Mouse (Mus musculus): Measurements from ENCODE around the gene Gns. TPM values are rescaled to one million over a fixed set of nuclear protein-coding genes. Genes with fewer than 3 reads are reported as not detected.

Gns gene
- polyA plus RNA-seq (2012; rRNA removed), result 48.6 and 49.2 TPM in 2 replicates

- WGBS, result under 1% methylated on average over 71 of the region's 72 CpGs
- peak within 1 kb of the TSS; percentile 74 for H3K4me3 ChIP-seq (replicated peaks; ENCODE audit: insufficient read depth, low read depth, low read length)
- peak within 1 kb of the TSS; percentile 31; the same call in 1 of the 2 replicates for H3K27ac ChIP-seq (ENCODE audit: insufficient read depth, low read length)
- peak; percentile 88 to 89 for DNase-seq
- no peaks in the 10 kb centered on the region for H3K4me1 ChIP-seq (ENCODE audit: control insufficient read depth, insufficient read depth, low read length)
- H3K27me3 ChIP-seq (ENCODE audit: control insufficient read depth, insufficient read depth, low read length), result no peaks in the 10 kb centered on the region
- TF ChIP-seq POLR2A (IDR thresholded peaks at IDR 0.05; ENCODE audit: borderline replicate concordance, insufficient read depth, low read length) (peak; percentile 90), CTCF (IDR thresholded peaks at IDR 0.05; ENCODE audit: borderline replicate concordance, insufficient read depth, low read depth, low read length) (no peak)
These were observed at the start of gene Gns for GRCm38 (mm10) chr10:121364801-121365564. Gns (plus strand) TSS chr10:121365090.

DNA sequence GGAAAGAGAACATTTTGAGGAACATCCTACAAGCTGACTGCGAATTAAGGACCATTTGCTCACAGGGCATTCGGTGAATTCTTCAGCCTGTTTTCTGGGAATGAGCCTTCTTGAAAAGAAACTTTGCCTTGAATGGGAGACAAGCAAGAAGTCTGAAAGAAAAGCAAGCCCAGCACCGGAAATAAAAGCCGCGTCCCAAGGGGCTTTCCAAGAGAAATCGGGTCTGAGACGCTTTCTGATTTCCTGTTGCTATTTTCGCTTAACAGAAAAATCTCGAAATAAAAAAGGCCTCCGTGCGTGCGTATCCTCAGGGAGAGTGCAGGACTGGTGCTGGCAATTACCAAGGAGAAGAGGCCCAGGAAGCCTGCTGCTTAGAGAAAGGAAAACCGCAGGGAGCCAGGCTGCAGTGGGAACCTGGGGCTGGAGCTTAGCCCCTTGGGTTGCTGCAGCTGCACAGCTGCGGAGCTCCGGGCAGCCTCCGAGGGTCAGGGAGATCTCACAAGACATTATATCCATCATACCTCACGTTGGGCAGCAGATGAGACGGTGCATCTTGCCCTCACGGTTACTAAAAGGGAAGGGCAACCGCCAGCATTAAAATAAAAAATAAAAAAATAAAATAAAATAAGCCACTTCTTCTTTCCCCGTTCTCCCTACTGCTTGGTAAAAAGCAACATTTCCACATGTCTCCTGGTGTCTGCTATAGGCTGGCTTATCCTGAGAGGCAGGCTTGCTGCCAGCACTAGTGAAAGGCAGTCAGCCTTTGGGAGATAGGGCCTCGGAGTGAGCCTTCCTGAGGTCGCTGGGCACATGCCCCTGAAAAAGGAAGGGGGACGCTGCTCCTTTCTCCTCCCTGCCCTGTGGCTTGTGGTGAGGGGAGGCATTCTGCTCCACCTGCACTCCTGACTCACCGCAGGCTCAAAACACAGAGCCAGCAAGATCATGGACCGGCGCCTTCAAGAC, 49.3 kb upstream of the Gns start:
- Histone ChIP-seq H3K4me3 (replicated peaks; ENCODE audit: insufficient read depth, low read depth, low read length) (no peak overlapping the region), H3K27ac (ENCODE audit: insufficient read depth, low read length) (no peak overlapping the region), H3K27me3 (ENCODE audit: control insufficient read depth, insufficient read depth, low read length) (no peaks in the 10 kb centered on the region), H3K4me1 (ENCODE audit: control insufficient read depth, insufficient read depth, low read length) (peaks cover 4% of the 10 kb centered on the region)
- TF ChIP-seq POLR2A (IDR thresholded peaks at IDR 0.05; ENCODE audit: borderline replicate concordance, insufficient read depth, low read length), result no peak
- no peak for TF ChIP-seq CTCF (IDR thresholded peaks at IDR 0.05; ENCODE audit: borderline replicate concordance, insufficient read depth, low read depth, low read length)
- no peak for DNase-seq
- 61% methylated on average over 27 of the region's 27 CpGs for WGBS

DNA sequence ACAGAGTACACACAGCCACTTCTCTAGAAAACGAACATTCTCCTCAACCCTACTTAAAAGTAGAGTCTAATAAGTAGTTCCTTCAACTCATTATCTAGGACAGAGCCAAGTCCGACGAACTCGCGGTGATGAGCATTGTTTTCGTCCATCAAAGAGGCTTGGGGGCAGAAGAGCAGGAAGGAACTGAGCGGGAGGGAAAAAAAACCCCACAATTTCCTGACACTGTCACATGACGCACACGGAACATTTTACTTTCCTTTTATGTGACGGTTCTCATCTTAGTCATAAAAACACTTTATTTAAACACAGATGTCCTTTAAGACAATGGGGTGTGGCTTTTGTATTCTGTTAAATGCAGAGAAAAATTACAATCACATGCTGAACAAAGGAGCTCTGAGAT, 48.5 kb upstream of the Gns start:
- Histone ChIP-seq H3K4me1 (ENCODE audit: control insufficient read depth, insufficient read depth, low read length) (peaks cover 4% of the 10 kb centered on the region), H3K27ac (ENCODE audit: insufficient read depth, low read length) (no peak overlapping the region), H3K27me3 (ENCODE audit: control insufficient read depth, insufficient read depth, low read length) (no peaks in the 10 kb centered on the region), H3K4me3 (replicated peaks; ENCODE audit: insufficient read depth, low read depth, low read length) (no peak overlapping the region)
- TF ChIP-seq POLR2A (IDR thresholded peaks at IDR 0.05; ENCODE audit: borderline replicate concordance, insufficient read depth, low read length) (no peak), CTCF (IDR thresholded peaks at IDR 0.05; ENCODE audit: borderline replicate concordance, insufficient read depth, low read depth, low read length) (no peak)
- 88% methylated on average over 10 of the region's 10 CpGs for WGBS
- DNase-seq, result no peak

GRCm38 (mm10) chr10:121318397-121318950, 46.4 kb upstream of the Gns start:
- H3K4me1 ChIP-seq (ENCODE audit: control insufficient read depth, insufficient read depth, low read length), result no peaks in the 10 kb centered on the region
- no peak overlapping the region for H3K27ac ChIP-seq (ENCODE audit: insufficient read depth, low read length)
- H3K27me3 ChIP-seq (ENCODE audit: control insufficient read depth, insufficient read depth, low read length), result no peaks in the 10 kb centered on the region
- DNase-seq, result no peak
- WGBS, result 76% methylated on average over 7 of the region's 7 CpGs
- TF ChIP-seq CTCF (IDR thresholded peaks at IDR 0.05; ENCODE audit: borderline replicate concordance, insufficient read depth, low read depth, low read length), result no peak
- no peak for TF ChIP-seq POLR2A (IDR thresholded peaks at IDR 0.05; ENCODE audit: borderline replicate concordance, insufficient read depth, low read length)
- H3K4me3 ChIP-seq (replicated peaks; ENCODE audit: insufficient read depth, low read depth, low read length), result no peak overlapping the region

GRCm38 (mm10) chr10:121323493-121323892, 41.4 kb upstream of the Gns start:
- H3K27ac ChIP-seq (ENCODE audit: insufficient read depth, low read length), result no peak overlapping the region
- no peak for TF ChIP-seq CTCF (IDR thresholded peaks at IDR 0.05; ENCODE audit: borderline replicate concordance, insufficient read depth, low read depth, low read length)
- no peak for TF ChIP-seq POLR2A (IDR thresholded peaks at IDR 0.05; ENCODE audit: borderline replicate concordance, insufficient read depth, low read length)
- peak; percentile 40 to 50 for DNase-seq
- H3K4me1 ChIP-seq (ENCODE audit: control insufficient read depth, insufficient read depth, low read length), result no peaks in the 10 kb centered on the region
- no peak overlapping the region for H3K4me3 ChIP-seq (replicated peaks; ENCODE audit: insufficient read depth, low read depth, low read length)
- WGBS, result 31% methylated on average over 7 of the region's 7 CpGs
- no peaks in the 10 kb centered on the region for H3K27me3 ChIP-seq (ENCODE audit: control insufficient read depth, insufficient read depth, low read length)

DNA sequence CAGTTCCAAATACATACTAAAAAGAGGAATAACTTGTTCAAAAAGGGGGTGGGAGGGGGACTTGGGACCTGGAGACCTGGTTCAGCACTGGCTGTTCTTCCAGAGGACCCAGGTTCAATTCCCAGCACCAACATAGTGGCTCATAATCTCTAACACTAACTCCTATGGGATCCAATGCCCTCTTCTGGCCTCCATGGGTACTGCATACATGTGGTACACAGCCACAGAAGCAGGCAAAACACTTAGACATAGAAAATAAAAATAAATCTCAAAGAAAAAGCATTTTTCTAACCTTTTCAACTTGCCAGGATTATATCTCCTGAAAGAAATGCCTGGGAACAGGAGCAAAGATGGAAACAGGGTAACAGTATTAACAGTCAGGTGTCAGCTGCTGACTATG, 38.7 kb upstream of the Gns start:
- no peaks in the 10 kb centered on the region for H3K27me3 ChIP-seq (ENCODE audit: control insufficient read depth, insufficient read depth, low read length)
- H3K4me3 ChIP-seq (replicated peaks; ENCODE audit: insufficient read depth, low read depth, low read length), result no peak overlapping the region
- TF ChIP-seq CTCF (IDR thresholded peaks at IDR 0.05; ENCODE audit: borderline replicate concordance, insufficient read depth, low read depth, low read length) (no peak), POLR2A (IDR thresholded peaks at IDR 0.05; ENCODE audit: borderline replicate concordance, insufficient read depth, low read length) (no peak)
- H3K4me1 ChIP-seq (ENCODE audit: control insufficient read depth, insufficient read depth, low read length), result no peaks in the 10 kb centered on the region
- no peak overlapping the region for H3K27ac ChIP-seq (ENCODE audit: insufficient read depth, low read length)
- no peak for DNase-seq

- TF ChIP-seq CTCF (IDR thresholded peaks at IDR 0.05; ENCODE audit: borderline replicate concordance, insufficient read depth, low read depth, low read length) (no peak), POLR2A (IDR thresholded peaks at IDR 0.05; ENCODE audit: borderline replicate concordance, insufficient read depth, low read length) (no peak)
- no peak overlapping the region for H3K27ac ChIP-seq (ENCODE audit: insufficient read depth, low read length)
- H3K4me1 ChIP-seq (ENCODE audit: control insufficient read depth, insufficient read depth, low read length), result no peaks in the 10 kb centered on the region
- no peaks in the 10 kb centered on the region for H3K27me3 ChIP-seq (ENCODE audit: control insufficient read depth, insufficient read depth, low read length)
- WGBS, result 79% methylated on average over 4 of the region's 4 CpGs
- no peak overlapping the region for H3K4me3 ChIP-seq (replicated peaks; ENCODE audit: insufficient read depth, low read depth, low read length)
- no peak for DNase-seq
These were observed 35.3 kb upstream of the Gns start for GRCm38 (mm10) chr10:121329586-121329985.
